Mouse (Mus musculus) limb, embryonic 12.5 days (tissue): ENCODE measurements around the gene Mrpl14. TPM values are rescaled to one million over a fixed set of nuclear protein-coding genes. Genes with fewer than 3 reads are reported as not detected.

Experiments
- ATAC-seq: fragments of 200-750 bp; cut with Nextera tagmentation; 2 replicates; pipeline ENCODE4 v1.8.0; 2017; ENCODE audit warnings: low read depth, moderate TSS enrichment; ENCODE audit not compliant: insufficient number of reproducible peaks, insufficient read depth, low FRiP score, low TSS enrichment
- H3K27ac ChIP-seq: fragments of 300-500 bp; sonication (generic); 2 replicates; pipeline ENCODE4 v1.5.1; 2016; ENCODE audit warnings: mild to moderate bottlenecking, moderate library complexity
- H3K27me3 ChIP-seq: fragments of 300-500 bp; sonication (generic); 2 replicates; pipeline ENCODE4 v1.6.1; 2016; ENCODE audit warnings: mild to moderate bottlenecking, moderate library complexity
- H3K36me3 ChIP-seq: fragments of 300-500 bp; sonication (generic); 2 replicates; pipeline ENCODE4 v1.6.1; 2016; ENCODE audit warnings: mild to moderate bottlenecking, moderate library complexity
- H3K4me1 ChIP-seq: fragments of 300-500 bp; sonication (generic); replicated peaks from 2 replicates; pipeline ENCODE4 v1.6.1; 2016
- H3K4me2 ChIP-seq: fragments of 300-500 bp; sonication (generic); 2 replicates; pipeline ENCODE4 v1.6.1; 2016; ENCODE audit warnings: mild to moderate bottlenecking, moderate library complexity
- H3K4me3 ChIP-seq: fragments of 300-500 bp; sonication (generic); replicated peaks from 2 replicates; pipeline ENCODE4 v1.5.1; 2016; ENCODE audit warnings: mild to moderate bottlenecking
- H3K9ac ChIP-seq: fragments of 300-500 bp; sonication (generic); replicated peaks from 2 replicates; pipeline ENCODE4 v1.6.1; 2016; ENCODE audit warnings: mild to moderate bottlenecking, moderate library complexity
- H3K9me3 ChIP-seq: fragments of 300-500 bp; sonication (generic); 2 replicates; pipeline ENCODE4 v1.6.1; 2016; ENCODE audit warnings: mild to moderate bottlenecking, moderate library complexity
- WGBS: fragments of 180-500 bp; shearing (Covaris S2); methylation state at CpG from one replicate; pipeline ENCODE4 v1.1.7; 2016; 5-methylcytosine and 5-hydroxymethylcytosine counted together
- polyA plus RNA-seq: library from polyadenylated mRNA; unstranded; fragments of >200 nt; fragmentation: Nextera tagmentation; extraction: Ambion mirVana; gene quantifications from 2 replicates; pipeline ENCODE4 v1.2.1, GENCODE M21; 2016

The Mrpl14 gene
- polyA plus RNA-seq, 1 experiment from 2014 or later, result 153 TPM

DNA sequence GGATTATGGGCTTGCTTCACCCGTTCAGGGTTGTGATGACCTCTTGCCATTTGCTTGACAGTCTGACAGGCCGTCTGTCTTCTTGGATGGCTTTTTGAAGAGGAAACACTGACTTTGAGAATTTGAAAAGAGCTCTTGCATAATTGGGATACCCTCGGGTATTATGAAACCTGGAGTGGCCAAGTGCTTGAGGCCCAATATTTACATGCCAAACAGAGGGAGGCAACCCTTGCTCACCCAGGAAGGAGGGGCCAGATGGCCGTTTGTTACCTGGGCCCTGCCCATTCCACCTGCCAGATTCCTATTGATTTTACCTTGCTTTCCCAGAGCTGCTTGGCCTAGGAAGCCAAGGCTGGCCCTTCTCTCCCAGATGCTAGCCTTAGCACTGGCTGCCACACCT, 16.1 kb downstream of the Mrpl14 start:
- no peak for ATAC-seq
- 54% methylated on average over 4 of the region's 4 CpGs for WGBS
- peaks cover 18% of the 10 kb centered on the region for H3K4me1 ChIP-seq

DNA sequence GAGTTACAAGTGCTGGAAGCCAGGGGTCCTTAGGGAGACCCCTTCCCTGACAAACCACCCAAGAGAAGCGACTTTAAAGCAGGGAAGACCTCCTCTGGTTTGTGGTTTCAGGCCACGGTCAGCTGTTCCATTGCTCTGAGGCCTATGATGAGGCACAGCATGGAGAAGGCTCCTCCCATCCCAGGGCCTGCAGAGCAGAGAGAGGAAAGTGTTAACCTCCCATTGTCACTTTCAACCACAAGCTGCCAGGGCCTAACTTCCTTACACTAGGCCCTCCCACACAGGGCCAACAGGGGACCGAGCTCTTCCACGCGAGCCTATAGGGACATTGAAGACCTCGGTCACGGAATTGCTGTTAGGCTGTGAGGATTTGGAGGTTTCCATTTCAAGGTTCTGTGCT, 17.1 kb downstream of the Mrpl14 start:
- no peak overlapping the region for H3K4me3 ChIP-seq
- no peak overlapping the region for H3K9ac ChIP-seq
- WGBS, result 62% methylated on average over 7 of the region's 7 CpGs
- no peaks in the 10 kb centered on the region for H3K9me3 ChIP-seq
- peaks cover 16% of the 10 kb centered on the region for H3K36me3 ChIP-seq
- H3K4me1 ChIP-seq, result peaks cover 18% of the 10 kb centered on the region
- no peak for ATAC-seq
- no peak overlapping the region for H3K4me2 ChIP-seq
- no peak overlapping the region for H3K27ac ChIP-seq
- H3K27me3 ChIP-seq, result no peaks in the 10 kb centered on the region

More for the DNA sequence above, 16.1 kb downstream of the Mrpl14 start:
- no peaks in the 10 kb centered on the region for H3K27me3 ChIP-seq
- peaks cover 22% of the 10 kb centered on the region for H3K36me3 ChIP-seq
- no peak overlapping the region for H3K9ac ChIP-seq
- H3K27ac ChIP-seq, result no peak overlapping the region
- H3K9me3 ChIP-seq, result no peaks in the 10 kb centered on the region
- no peak overlapping the region for H3K4me2 ChIP-seq
- no peak overlapping the region for H3K4me3 ChIP-seq

DNA sequence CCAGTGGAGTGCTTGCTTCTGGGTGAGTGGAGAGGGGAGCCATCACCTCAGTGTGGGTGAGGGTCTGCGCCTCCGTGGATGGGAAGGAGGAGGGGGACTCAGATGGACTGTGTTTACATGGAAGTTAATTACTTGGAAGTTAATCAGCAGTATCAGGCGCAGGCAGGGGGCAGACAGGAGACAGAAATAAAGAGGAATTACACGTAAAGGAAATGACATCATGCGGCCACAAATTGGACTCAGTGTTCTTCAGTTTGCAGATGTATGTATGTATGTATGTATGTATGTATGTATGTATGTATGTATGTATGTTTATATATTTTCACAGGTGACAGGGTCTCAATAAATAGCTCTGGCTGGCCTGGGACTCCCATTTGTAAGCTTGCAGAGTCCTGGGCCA, 20.7 kb downstream of the Mrpl14 start:
- H3K27me3 ChIP-seq, result no peaks in the 10 kb centered on the region
- H3K9me3 ChIP-seq, result no peaks in the 10 kb centered on the region
- H3K9ac ChIP-seq, result no peak overlapping the region; the same call in 1 of the 2 replicates
- H3K4me2 ChIP-seq, result no peak overlapping the region
- no peaks in the 10 kb centered on the region for H3K36me3 ChIP-seq
- H3K27ac ChIP-seq, result no peak overlapping the region
- no peak overlapping the region for H3K4me3 ChIP-seq
- H3K4me1 ChIP-seq, result 0 out of 2 replicates have a peak, but pooled peaks cover 3% of the 10 kb centered on the region
- WGBS, result 68% methylated on average over 5 of the region's 5 CpGs
- no peak for ATAC-seq

GRCm38 (mm10) chr17:45707376-45707775, 21.3 kb downstream of the Mrpl14 start:
- no peak overlapping the region for H3K4me2 ChIP-seq
- 23% methylated on average over 3 of the region's 3 CpGs for WGBS
- no peak for ATAC-seq
- 0 out of 2 replicates have a peak, but pooled peaks cover 2% of the 10 kb centered on the region for H3K4me1 ChIP-seq
- H3K9ac ChIP-seq, result no peak overlapping the region
- no peaks in the 10 kb centered on the region for H3K36me3 ChIP-seq
- no peaks in the 10 kb centered on the region for H3K27me3 ChIP-seq
- H3K4me3 ChIP-seq, result no peak overlapping the region
- no peaks in the 10 kb centered on the region for H3K9me3 ChIP-seq
- H3K27ac ChIP-seq, result no peak overlapping the region

GRCm38 (mm10) chr17:45708179-45708578, 22.1 kb downstream of the Mrpl14 start:
- H3K4me3 ChIP-seq, result no peak overlapping the region
- no peak for ATAC-seq
- H3K9me3 ChIP-seq, result no peaks in the 10 kb centered on the region
- H3K4me1 ChIP-seq, result no peaks in the 10 kb centered on the region
- H3K36me3 ChIP-seq, result no peaks in the 10 kb centered on the region
- no peak overlapping the region for H3K4me2 ChIP-seq
- no peak overlapping the region for H3K9ac ChIP-seq
- WGBS, result 80% methylated on average over 8 of the region's 8 CpGs
- no peak overlapping the region for H3K27ac ChIP-seq
- H3K27me3 ChIP-seq, result no peaks in the 10 kb centered on the region

- H3K27me3 ChIP-seq, result no peaks in the 10 kb centered on the region
- no peak for ATAC-seq
- no peak overlapping the region for H3K4me3 ChIP-seq
- no peaks in the 10 kb centered on the region for H3K9me3 ChIP-seq
- no peak overlapping the region for H3K9ac ChIP-seq
- H3K27ac ChIP-seq, result no peak overlapping the region
- H3K36me3 ChIP-seq, result no peaks in the 10 kb centered on the region
- WGBS, result 38% methylated on average over 3 of the region's 3 CpGs
- no peak overlapping the region for H3K4me2 ChIP-seq
- H3K4me1 ChIP-seq, result no peaks in the 10 kb centered on the region
These were observed 23.7 kb downstream of the Mrpl14 start for GRCm38 (mm10) chr17:45709829-45710228.

- no peak for ATAC-seq
These were observed 24.3 kb downstream of the Mrpl14 start for GRCm38 (mm10) chr17:45710407-45710806.

DNA sequence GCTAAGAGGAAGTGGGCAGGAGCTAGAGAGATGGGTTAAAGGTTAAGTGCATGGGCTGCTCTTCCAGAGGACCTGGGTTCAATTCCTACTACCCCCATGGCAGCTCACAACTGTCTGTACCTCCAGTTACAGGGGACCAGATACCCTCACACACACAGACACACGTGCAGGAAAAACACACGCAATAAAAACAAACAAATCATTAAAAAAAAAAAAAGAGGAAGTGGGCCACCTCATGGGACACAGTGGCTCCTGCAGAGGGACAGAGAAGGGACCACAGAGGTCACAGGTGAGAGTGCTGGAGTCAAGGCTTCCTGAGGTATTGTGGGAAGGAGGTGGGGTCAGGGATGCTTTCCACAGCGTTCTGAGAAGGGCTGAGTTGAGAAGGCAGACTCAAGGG, 25.4 kb downstream of the Mrpl14 start:
- no peak for ATAC-seq
- H3K9ac ChIP-seq, result no peak overlapping the region
- H3K36me3 ChIP-seq, result no peaks in the 10 kb centered on the region
- H3K9me3 ChIP-seq, result no peaks in the 10 kb centered on the region
- H3K27ac ChIP-seq, result no peak overlapping the region
- no peaks in the 10 kb centered on the region for H3K27me3 ChIP-seq
- H3K4me3 ChIP-seq, result no peak overlapping the region
- no peak overlapping the region for H3K4me2 ChIP-seq
- WGBS, result 59% methylated on average over 3 of the region's 3 CpGs
- no peaks in the 10 kb centered on the region for H3K4me1 ChIP-seq

More at GRCm38 (mm10) chr17:45710407-45710806, 24.3 kb downstream of the Mrpl14 start:
- no peak overlapping the region for H3K27ac ChIP-seq
- no peaks in the 10 kb centered on the region for H3K4me1 ChIP-seq
- H3K9ac ChIP-seq, result no peak overlapping the region
- WGBS, result 82% methylated on average over 8 of the region's 8 CpGs
- no peaks in the 10 kb centered on the region for H3K9me3 ChIP-seq
- H3K27me3 ChIP-seq, result no peaks in the 10 kb centered on the region
- H3K36me3 ChIP-seq, result no peaks in the 10 kb centered on the region
- no peak overlapping the region for H3K4me2 ChIP-seq
- H3K4me3 ChIP-seq, result no peak overlapping the region

DNA sequence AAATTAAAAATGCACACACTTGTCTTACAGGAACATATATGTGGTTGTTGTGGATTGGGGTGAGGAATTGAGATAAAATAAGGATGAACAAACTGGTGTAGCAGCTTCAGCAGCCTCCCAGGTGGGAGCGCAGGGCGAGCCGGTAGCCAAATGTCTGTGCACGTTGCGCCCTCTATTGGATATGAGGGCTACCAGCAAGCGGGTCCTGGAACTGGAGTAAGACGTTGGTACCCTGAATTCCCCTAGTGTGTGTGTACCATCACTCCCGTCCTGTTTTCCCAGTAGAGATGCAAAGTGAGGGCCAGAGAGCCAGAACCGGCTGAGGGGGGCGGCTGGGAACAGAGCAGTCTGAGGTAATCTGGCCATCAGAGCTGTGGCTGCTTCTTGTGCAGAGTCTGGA, 32.2 kb downstream of the Mrpl14 start:
- Histone ChIP-seq H3K9me3 (no peaks in the 10 kb centered on the region), H3K27me3 (no peaks in the 10 kb centered on the region), H3K4me2 (no peak overlapping the region), H3K9ac (no peak overlapping the region), H3K4me1 (peaks cover 6% of the 10 kb centered on the region; the same call in 1 of the 2 replicates), H3K27ac (no peak overlapping the region), H3K4me3 (no peak overlapping the region), H3K36me3 (no peaks in the 10 kb centered on the region)
- WGBS, result 8% methylated on average over 10 of the region's 10 CpGs
- ATAC-seq, result no peak

GRCm38 (mm10) chr17:45723732-45724573, 37.8 kb downstream of the Mrpl14 start:
- H3K9me3 ChIP-seq, result no peaks in the 10 kb centered on the region
- peak overlapping the region; percentile 65 for H3K4me2 ChIP-seq
- ATAC-seq, result no peak
- WGBS, result 5% methylated on average over 25 of the region's 25 CpGs
- no peaks in the 10 kb centered on the region for H3K36me3 ChIP-seq
- peaks cover 24% of the 10 kb centered on the region for H3K4me1 ChIP-seq
- peak overlapping the region; percentile 50 for H3K4me3 ChIP-seq
- peak overlapping the region; percentile 74 for H3K9ac ChIP-seq
- no peaks in the 10 kb centered on the region for H3K27me3 ChIP-seq
- peak overlapping the region; percentile 89 for H3K27ac ChIP-seq

- Histone ChIP-seq H3K27me3 (no peaks in the 10 kb centered on the region), H3K4me3 (peak overlapping the region; percentile 50; the same call in 1 of the 2 replicates), H3K36me3 (no peaks in the 10 kb centered on the region), H3K9me3 (no peaks in the 10 kb centered on the region), H3K9ac (no peak overlapping the region), H3K4me2 (peak overlapping the region; percentile 65), H3K27ac (no peak overlapping the region), H3K4me1 (peaks cover 29% of the 10 kb centered on the region)
- no peak for ATAC-seq
- WGBS, result 88% methylated on average over 10 of the region's 10 CpGs
These were observed 38.4 kb downstream of the Mrpl14 start for GRCm38 (mm10) chr17:45724574-45724921.
